Mouse (Mus musculus): ENCODE measurements around the gene Sgsm1. TPM values are rescaled to one million over a fixed set of nuclear protein-coding genes. Genes with fewer than 3 reads are reported as not detected.

Sgsm1 gene
- total RNA-seq, 2 experiments from 2014 or later: 100 to 110 TPM

DNA sequence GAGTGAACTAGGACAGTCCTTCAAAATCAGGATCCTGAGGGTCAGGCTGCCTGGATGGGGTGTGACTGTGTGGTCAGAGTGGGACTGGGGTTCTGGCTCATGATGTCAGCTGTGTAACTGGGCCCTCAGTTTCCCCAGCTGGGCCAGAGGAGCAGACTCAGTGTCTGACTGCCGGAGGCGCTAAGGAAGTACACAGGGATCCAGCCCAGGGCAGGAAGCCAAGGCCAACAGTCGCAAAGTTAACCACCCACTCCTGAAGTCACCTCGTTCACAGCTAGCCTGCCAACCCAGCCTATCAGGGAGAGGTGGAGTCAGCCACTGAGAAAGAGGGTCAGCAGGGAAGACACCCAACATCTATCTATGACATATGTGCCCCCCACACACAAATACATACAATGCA is 102.5 kb downstream of the Sgsm1 start:
- intact Hi-C loops (cut with DNase I): no loop called here
- DNase-seq (ENCODE audit: low spot score in 2 of 2): no peak

DNA sequence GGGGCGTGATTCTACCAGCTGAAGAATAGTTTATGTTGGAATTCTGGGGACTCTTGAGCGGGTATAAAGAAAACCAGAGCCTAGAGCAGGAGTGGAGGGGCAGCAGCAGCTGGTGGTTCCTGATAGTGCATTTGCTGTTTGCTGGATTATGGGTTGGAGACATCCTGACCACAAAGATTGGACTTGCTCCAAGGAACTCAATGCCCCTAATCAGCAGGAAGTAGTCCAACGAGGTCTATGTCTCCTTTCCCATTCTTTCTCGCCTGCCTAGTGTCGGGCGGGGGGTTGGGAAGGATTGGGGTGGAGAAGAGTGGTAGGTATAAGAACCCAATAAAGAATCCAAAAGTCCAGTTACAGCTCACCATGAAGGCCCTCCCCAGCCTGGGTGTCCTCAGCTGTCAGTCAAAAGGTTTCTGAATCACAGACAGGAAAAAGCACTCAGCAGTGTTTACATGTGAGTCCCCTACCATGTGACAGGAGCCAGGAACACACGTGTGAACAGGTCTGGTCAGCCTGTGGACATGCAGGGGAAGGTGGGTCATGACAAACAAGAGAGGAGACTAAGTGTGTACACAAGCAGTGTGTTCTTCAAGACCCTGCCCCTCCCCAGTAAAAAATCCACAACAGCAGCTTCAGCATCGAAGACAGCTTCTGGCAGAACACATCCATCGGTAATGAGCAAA is 103.8 kb downstream of the Sgsm1 start:
- DNase-seq (ENCODE audit: low spot score in 2 of 2): no peak
- intact Hi-C loops (cut with DNase I): no loop called here

- no peak for DNase-seq (ENCODE audit: low spot score in 2 of 2)
- intact Hi-C loops (cut with DNase I): no loop called here
Measured at GRCm38 (mm10) chr5:113204193-113204592, 106.4 kb downstream of the Sgsm1 start.

DNA sequence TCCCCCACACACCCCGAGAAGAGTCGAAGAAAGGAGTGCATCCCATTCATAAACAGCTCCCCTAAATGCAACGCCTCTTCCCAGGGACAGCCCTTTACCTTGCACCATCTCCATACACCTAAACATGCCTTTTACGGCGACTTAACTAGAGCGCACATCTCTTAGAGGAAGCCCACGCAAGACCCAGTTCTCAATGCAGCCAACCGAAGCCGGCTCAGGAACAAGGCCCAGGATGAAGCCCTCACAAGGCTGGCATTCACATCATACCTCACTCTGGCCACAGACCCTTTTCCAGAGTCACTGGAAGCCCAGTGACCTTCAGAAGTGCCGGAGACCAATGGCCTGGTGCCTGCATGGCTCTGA is 110.8 kb downstream of the Sgsm1 start:
- DNase-seq (ENCODE audit: low spot score in 2 of 2): no peak
- intact Hi-C loops (cut with DNase I): no loop called here

DNA sequence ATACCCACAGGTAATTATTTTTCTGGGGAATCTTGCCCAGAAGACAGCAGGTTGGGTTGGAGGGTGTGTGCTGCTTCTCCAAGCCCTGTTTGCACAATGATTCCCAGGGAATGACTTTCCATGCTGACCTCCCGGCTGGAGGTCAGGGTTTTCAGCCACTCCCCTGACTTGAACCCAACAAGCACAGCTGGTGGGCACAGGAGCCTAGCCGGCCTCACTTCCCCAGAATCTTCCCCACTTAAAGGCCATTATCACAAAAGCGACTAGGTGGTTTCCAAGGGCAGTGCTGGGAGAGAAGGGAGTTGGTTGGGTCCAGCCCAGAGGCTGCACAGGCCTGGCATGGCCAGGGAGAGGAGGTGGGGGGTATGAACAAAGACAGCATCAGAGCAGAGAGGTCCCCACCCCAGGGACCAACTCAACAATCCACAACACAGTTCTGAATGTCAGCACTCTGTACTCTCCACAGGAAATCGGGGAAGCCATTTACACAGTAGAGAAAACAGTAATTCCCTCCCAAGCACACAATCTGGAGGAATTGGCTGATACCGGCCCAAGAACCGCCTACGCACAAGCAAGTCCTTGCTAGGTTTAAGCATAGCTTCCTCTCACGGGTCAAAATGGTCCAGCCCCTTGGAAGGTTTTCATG is 111.3 kb downstream of the Sgsm1 start:
- intact Hi-C loops (cut with DNase I): no loop called here
- DNase-seq (ENCODE audit: low spot score in 2 of 2): no peak

DNA sequence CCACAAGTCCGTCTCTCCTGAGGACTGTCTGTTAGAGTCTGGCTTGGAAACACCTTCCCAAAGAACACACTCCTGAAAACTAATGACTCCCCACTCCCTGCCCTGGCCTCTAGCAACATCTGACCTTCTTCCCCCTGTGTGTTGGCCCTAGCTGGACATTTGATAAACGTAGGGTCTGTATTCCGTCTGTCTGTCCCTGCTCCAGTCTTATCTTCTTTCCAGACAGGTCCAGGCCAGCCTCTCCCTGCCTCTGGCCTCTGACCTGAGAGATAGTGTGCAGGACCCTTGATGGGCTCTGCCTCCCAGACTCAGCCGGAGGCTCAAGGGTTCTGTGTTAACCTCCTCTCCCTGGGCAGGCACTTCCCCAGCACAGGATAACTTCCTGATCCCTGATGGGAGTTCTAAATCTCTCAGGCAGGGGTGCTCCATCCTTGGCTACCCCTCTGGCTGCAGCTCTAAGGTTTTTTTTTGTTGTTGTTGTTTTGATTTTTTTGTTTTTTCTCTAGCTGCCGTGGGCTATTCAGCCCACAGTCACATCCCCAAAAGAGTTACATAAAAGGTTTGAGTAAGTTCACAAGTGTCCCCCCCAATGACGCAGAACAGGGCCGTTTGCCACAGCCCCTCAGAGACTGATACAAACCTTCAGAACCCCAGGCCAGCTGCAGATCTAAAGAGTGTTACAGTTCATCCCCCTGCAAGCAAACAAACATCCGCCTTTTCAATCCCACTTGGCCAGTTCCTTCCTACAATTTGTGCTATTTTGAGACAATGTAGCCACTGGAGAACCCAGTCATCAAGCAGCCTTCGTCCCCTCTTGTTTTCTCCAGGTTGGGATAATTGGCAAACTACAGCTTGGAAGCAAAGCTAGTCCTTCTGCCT is 113.4 kb downstream of the Sgsm1 start:
- intact Hi-C loops (cut with DNase I): no loop called here
- DNase-seq (ENCODE audit: low spot score in 2 of 2): no peak

GRCm38 (mm10) chr5:113195907-113196306 is 114.7 kb downstream of the Sgsm1 start:
- intact Hi-C loops (cut with DNase I): no loop called here
- DNase-seq (ENCODE audit: low spot score in 2 of 2): no peak

- intact Hi-C loops (cut with DNase I): no loop called here
- peak; percentile 56 to 73 for DNase-seq (ENCODE audit: low spot score in 2 of 2)
Measured at GRCm38 (mm10) chr5:113195451-113195850, 115.1 kb downstream of the Sgsm1 start.

DNA sequence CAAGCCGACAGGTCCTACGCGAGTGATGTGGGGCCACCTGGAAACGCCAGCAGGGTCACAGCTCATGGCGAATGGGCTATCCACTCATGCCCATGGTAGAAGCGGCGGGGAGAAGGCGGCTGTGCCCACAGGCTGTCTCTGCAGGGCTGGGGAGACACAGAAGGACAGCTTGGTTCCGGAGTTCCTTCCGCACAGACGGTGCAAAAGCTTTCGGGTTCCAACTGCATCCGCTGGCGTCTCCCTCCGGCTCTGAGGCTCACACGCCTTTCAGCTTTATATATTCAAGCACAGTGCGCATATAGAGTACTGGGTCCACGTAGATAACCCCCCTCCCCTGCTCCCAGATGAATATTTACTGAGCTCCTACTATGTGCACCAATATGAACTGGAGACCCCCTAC is 116.8 kb downstream of the Sgsm1 start:
- intact Hi-C loops (cut with DNase I): no loop called here
- peak in 1 of 2 experiments; percentile 53 for DNase-seq (ENCODE audit: low spot score in 2 of 2)

Small RNA genes within 50 kb of the gene (microRNA-seq; reads per million reads assigned to microRNA genes)
- gene Mir7229: 0 reads per million in 2 experiments
- gene Mir7230: 0 reads per million in 2 experiments

Other genes with a start within 250 kb of the Sgsm1 start
- not detected for gene Crybb2, start 240.7 kb downstream of the Sgsm1 start, total RNA-seq (2021)
- gene Crybb3, start 229.2 kb downstream of the Sgsm1 start, total RNA-seq (2021): 1 to 10 TPM; 3.4 to 4.2 TPM
- 10 to 100 TPM; 55.8 to 63.6 TPM for gene 2900026A02Rik, start 89.5 kb downstream of the Sgsm1 start, total RNA-seq (2021)
- not detected for gene Tmem211, start 83.9 kb downstream of the Sgsm1 start, total RNA-seq (2021)
- gene Aym1, start 46.5 kb upstream of the Sgsm1 start, total RNA-seq (2021): not detected
- gene Wscd2, start 179.5 kb upstream of the Sgsm1 start, total RNA-seq (2021): 10 to 100 TPM; 60.6 to 62.5 TPM

All from left cerebral cortex, postnatal 14 days (tissue).